Mouse (Mus musculus): ENCODE measurements around the gene Trip6.

Gene Trip6

GRCm38 (mm10) chr5:137338256-137338655 lies 24.1 kb upstream of the Trip6 start:
- peak; percentile 73 for DNase-seq (ENCODE audit: low read depth)

GRCm38 (mm10) chr5:137337190-137337589 lies 23.0 kb upstream of the Trip6 start:
- no peak for DNase-seq (ENCODE audit: low read depth)

GRCm38 (mm10) chr5:137335066-137335465 lies 20.9 kb upstream of the Trip6 start:
- no peak for DNase-seq (ENCODE audit: low read depth)

GRCm38 (mm10) chr5:137334317-137334716 lies 20.1 kb upstream of the Trip6 start:
- no peak for DNase-seq (ENCODE audit: low read depth)

GRCm38 (mm10) chr5:137333512-137334174 lies 19.4 kb upstream of the Trip6 start, which contains the start of gene Slc12a9:
TSS of gene Slc12a9 (minus strand) at chr5:137333597.
- DNase-seq (ENCODE audit: low read depth) = peak; percentile 96

GRCm38 (mm10) chr5:137332857-137333511 lies 18.8 kb upstream of the Trip6 start:
- peak; percentile 33 for DNase-seq (ENCODE audit: low read depth)

GRCm38 (mm10) chr5:137330910-137331309 lies 16.7 kb upstream of the Trip6 start:
- no peak for DNase-seq (ENCODE audit: low read depth)

- DNase-seq (ENCODE audit: low read depth) = no peak
Measured at GRCm38 (mm10) chr5:137320996-137321395, 6.8 kb upstream of the Trip6 start.

GRCm38 (mm10) chr5:137318570-137318969 lies 4.4 kb upstream of the Trip6 start:
- no peak for DNase-seq (ENCODE audit: low read depth)

- no peak for DNase-seq (ENCODE audit: low read depth)
Measured at GRCm38 (mm10) chr5:137317361-137317760, 3.2 kb upstream of the Trip6 start.

GRCm38 (mm10) chr5:137315084-137315903 lies 1.1 kb upstream of the Trip6 start:
- peak; percentile 58 for DNase-seq (ENCODE audit: low read depth)

- DNase-seq (ENCODE audit: low read depth) = no peak
Measured at GRCm38 (mm10) chr5:137313466-137314192, 575 bp downstream of the Trip6 start.

- DNase-seq (ENCODE audit: low read depth) = peak; percentile 42
Measured at GRCm38 (mm10) chr5:137308356-137308755, 5.8 kb downstream of the Trip6 start.

- DNase-seq (ENCODE audit: low read depth) = peak; percentile 94
Measured at GRCm38 (mm10) chr5:137307071-137307912, 6.9 kb downstream of the Trip6 start, which contains the start of gene Srrt. TSS of gene Srrt (minus strand) at chr5:137307674.

GRCm38 (mm10) chr5:137306439-137307005 lies 7.7 kb downstream of the Trip6 start:
- DNase-seq (ENCODE audit: low read depth) = peak; percentile 55

- DNase-seq (ENCODE audit: low read depth) = no peak
Measured at GRCm38 (mm10) chr5:137305822-137306221, 8.4 kb downstream of the Trip6 start.

GRCm38 (mm10) chr5:137304816-137305215 lies 9.4 kb downstream of the Trip6 start:
- no peak for DNase-seq (ENCODE audit: low read depth)

- DNase-seq (ENCODE audit: low read depth) = no peak
Measured at GRCm38 (mm10) chr5:137304165-137304564, 10.0 kb downstream of the Trip6 start.

- DNase-seq (ENCODE audit: low read depth) = no peak
Measured at GRCm38 (mm10) chr5:137303609-137304008, 10.6 kb downstream of the Trip6 start.

GRCm38 (mm10) chr5:137301253-137301652 lies 13.0 kb downstream of the Trip6 start:
- no peak for DNase-seq (ENCODE audit: low read depth)

- no peak for DNase-seq (ENCODE audit: low read depth)
Measured at GRCm38 (mm10) chr5:137299240-137299639, 15.0 kb downstream of the Trip6 start.

Data from naive thymus-derived CD4-positive, alpha-beta T cell, adult 2 months (primary cell).